Mouse (Mus musculus): ENCODE results near the gene Gm45021. TPM values are rescaled to one million over a fixed set of nuclear protein-coding genes. Genes with fewer than 3 reads are reported as not detected.

The Gm45021 gene
- polyA plus RNA-seq, 1 experiment from 2014 or later, result not detected

GRCm38 (mm10) chr6:48637811-48638500 lies 48.5 kb downstream of the Gm45021 start:
- Histone ChIP-seq H3K9ac (replicated peaks) (no peak overlapping the region), H3K27ac (no peak overlapping the region), H3K9me3 (no peaks in the 10 kb centered on the region), H3K36me3 (no peaks in the 10 kb centered on the region), H3K4me2 (no peak overlapping the region), H3K4me3 (replicated peaks) (no peak overlapping the region), H3K4me1 (replicated peaks) (0 out of 2 replicates have a peak, but pooled peaks cover 3% of the 10 kb centered on the region), H3K27me3 (no peaks in the 10 kb centered on the region)
- ATAC-seq (ENCODE audit: insufficient number of reproducible peaks, insufficient read depth, low FRiP score, low TSS enrichment, low read depth), result no peak
- WGBS, result 64% methylated on average over 6 of the region's 6 CpGs

GRCm38 (mm10) chr6:48638553-48638952 lies 49.1 kb downstream of the Gm45021 start:
- H3K9me3 ChIP-seq, result no peaks in the 10 kb centered on the region
- no peaks in the 10 kb centered on the region for H3K36me3 ChIP-seq
- no peaks in the 10 kb centered on the region for H3K27me3 ChIP-seq
- ATAC-seq (ENCODE audit: insufficient number of reproducible peaks, insufficient read depth, low FRiP score, low TSS enrichment, low read depth), result no peak
- no peak overlapping the region for H3K4me3 ChIP-seq (replicated peaks)
- no peak overlapping the region for H3K27ac ChIP-seq
- 80% methylated on average over 2 of the region's 2 CpGs for WGBS
- H3K9ac ChIP-seq (replicated peaks), result no peak overlapping the region
- no peak overlapping the region for H3K4me2 ChIP-seq
- H3K4me1 ChIP-seq (replicated peaks), result 0 out of 2 replicates have a peak, but pooled peaks cover 3% of the 10 kb centered on the region

GRCm38 (mm10) chr6:48641391-48641790 lies 52.0 kb downstream of the Gm45021 start:
- H3K9me3 ChIP-seq, result no peaks in the 10 kb centered on the region
- H3K9ac ChIP-seq (replicated peaks), result no peak overlapping the region
- H3K4me1 ChIP-seq (replicated peaks), result 0 out of 2 replicates have a peak, but pooled peaks cover 3% of the 10 kb centered on the region
- no peaks in the 10 kb centered on the region for H3K36me3 ChIP-seq
- no peak overlapping the region for H3K4me2 ChIP-seq
- no peak overlapping the region for H3K4me3 ChIP-seq (replicated peaks)
- 62% methylated on average over 6 of the region's 6 CpGs for WGBS
- H3K27me3 ChIP-seq, result no peaks in the 10 kb centered on the region
- no peak for ATAC-seq (ENCODE audit: insufficient number of reproducible peaks, insufficient read depth, low FRiP score, low TSS enrichment, low read depth)
- no peak overlapping the region for H3K27ac ChIP-seq

- Histone ChIP-seq H3K27me3 (no peaks in the 10 kb centered on the region), H3K36me3 (no peaks in the 10 kb centered on the region), H3K9me3 (no peaks in the 10 kb centered on the region), H3K4me1 (replicated peaks) (0 out of 2 replicates have a peak, but pooled peaks cover 3% of the 10 kb centered on the region), H3K9ac (replicated peaks) (no peak overlapping the region), H3K4me3 (replicated peaks) (no peak overlapping the region), H3K27ac (no peak overlapping the region), H3K4me2 (no peak overlapping the region)
- 22% methylated on average over 4 of the region's 4 CpGs for WGBS
- no peak for ATAC-seq (ENCODE audit: insufficient number of reproducible peaks, insufficient read depth, low FRiP score, low TSS enrichment, low read depth)
These were observed 53.4 kb downstream of the Gm45021 start for GRCm38 (mm10) chr6:48642764-48643292.

GRCm38 (mm10) chr6:48645660-48646308 lies 56.4 kb downstream of the Gm45021 start:
- 13% methylated on average over 12 of the region's 12 CpGs for WGBS
- Histone ChIP-seq H3K27ac (no peak overlapping the region), H3K9ac (replicated peaks) (no peak overlapping the region), H3K4me2 (no peak overlapping the region), H3K36me3 (no peaks in the 10 kb centered on the region), H3K27me3 (no peaks in the 10 kb centered on the region), H3K4me1 (replicated peaks) (0 out of 2 replicates have a peak, but pooled peaks cover 2% of the 10 kb centered on the region), H3K9me3 (no peaks in the 10 kb centered on the region), H3K4me3 (replicated peaks) (no peak overlapping the region)
- ATAC-seq (ENCODE audit: insufficient number of reproducible peaks, insufficient read depth, low FRiP score, low TSS enrichment, low read depth), result no peak

GRCm38 (mm10) chr6:48646309-48646690 lies 56.9 kb downstream of the Gm45021 start:
- Histone ChIP-seq H3K9ac (replicated peaks) (no peak overlapping the region), H3K4me1 (replicated peaks) (no peaks in the 10 kb centered on the region), H3K9me3 (no peaks in the 10 kb centered on the region), H3K4me3 (replicated peaks) (no peak overlapping the region), H3K36me3 (no peaks in the 10 kb centered on the region), H3K27me3 (no peaks in the 10 kb centered on the region), H3K27ac (no peak overlapping the region), H3K4me2 (no peak overlapping the region)
- ATAC-seq (ENCODE audit: insufficient number of reproducible peaks, insufficient read depth, low FRiP score, low TSS enrichment, low read depth), result no peak
- 83% methylated on average over 4 of the region's 4 CpGs for WGBS

GRCm38 (mm10) chr6:48646995-48647394 lies 57.6 kb downstream of the Gm45021 start, which contains the start of gene Gimap8:
Gene Gimap8, plus strand, starts transcription at chr6:48647234.
- no peak for ATAC-seq (ENCODE audit: insufficient number of reproducible peaks, insufficient read depth, low FRiP score, low TSS enrichment, low read depth)
- Histone ChIP-seq H3K9ac (replicated peaks) (no peak within 1 kb of the TSS), H3K27me3 (no peaks in the 10 kb centered on the region), H3K4me2 (no peak within 1 kb of the TSS), H3K36me3 (no peaks in the 10 kb centered on the region), H3K27ac (no peak within 1 kb of the TSS), H3K9me3 (no peaks in the 10 kb centered on the region), H3K4me3 (replicated peaks) (no peak within 1 kb of the TSS), H3K4me1 (replicated peaks) (no peaks in the 10 kb centered on the region)
- 49% methylated on average over 3 of the region's 3 CpGs for WGBS

GRCm38 (mm10) chr6:48647611-48648010 lies 58.2 kb downstream of the Gm45021 start:
- no peaks in the 10 kb centered on the region for H3K27me3 ChIP-seq
- H3K4me1 ChIP-seq (replicated peaks), result no peaks in the 10 kb centered on the region
- H3K36me3 ChIP-seq, result no peaks in the 10 kb centered on the region
- WGBS, result 79% methylated on average over 2 of the region's 2 CpGs
- no peak overlapping the region for H3K27ac ChIP-seq
- H3K4me3 ChIP-seq (replicated peaks), result no peak overlapping the region
- H3K4me2 ChIP-seq, result no peak overlapping the region
- H3K9ac ChIP-seq (replicated peaks), result no peak overlapping the region
- no peaks in the 10 kb centered on the region for H3K9me3 ChIP-seq
- ATAC-seq (ENCODE audit: insufficient number of reproducible peaks, insufficient read depth, low FRiP score, low TSS enrichment, low read depth), result no peak

GRCm38 (mm10) chr6:48648779-48649178 lies 59.4 kb downstream of the Gm45021 start:
- Histone ChIP-seq H3K27ac (no peak overlapping the region), H3K36me3 (no peaks in the 10 kb centered on the region), H3K9ac (replicated peaks) (no peak overlapping the region), H3K4me2 (no peak overlapping the region), H3K27me3 (no peaks in the 10 kb centered on the region), H3K9me3 (no peaks in the 10 kb centered on the region), H3K4me3 (replicated peaks) (no peak overlapping the region), H3K4me1 (replicated peaks) (no peaks in the 10 kb centered on the region)
- no peak for ATAC-seq (ENCODE audit: insufficient number of reproducible peaks, insufficient read depth, low FRiP score, low TSS enrichment, low read depth)
- WGBS, result 84% methylated on average over 4 of the region's 4 CpGs

- H3K4me3 ChIP-seq (replicated peaks), result no peak overlapping the region
- no peak for ATAC-seq (ENCODE audit: insufficient number of reproducible peaks, insufficient read depth, low FRiP score, low TSS enrichment, low read depth)
- no peak overlapping the region for H3K27ac ChIP-seq
- H3K4me1 ChIP-seq (replicated peaks), result no peaks in the 10 kb centered on the region
- no peak overlapping the region for H3K4me2 ChIP-seq
- WGBS, result 90% methylated on average over 9 of the region's 9 CpGs
- H3K27me3 ChIP-seq, result no peaks in the 10 kb centered on the region
- H3K36me3 ChIP-seq, result no peaks in the 10 kb centered on the region
- no peaks in the 10 kb centered on the region for H3K9me3 ChIP-seq
- H3K9ac ChIP-seq (replicated peaks), result no peak overlapping the region
These were observed 60.6 kb downstream of the Gm45021 start for GRCm38 (mm10) chr6:48650041-48650440.

GRCm38 (mm10) chr6:48658721-48659120 lies 69.3 kb downstream of the Gm45021 start:
- H3K27ac ChIP-seq, result no peak overlapping the region
- no peaks in the 10 kb centered on the region for H3K36me3 ChIP-seq
- 78% methylated on average over 5 of the region's 5 CpGs for WGBS
- H3K9me3 ChIP-seq, result no peaks in the 10 kb centered on the region
- ATAC-seq (ENCODE audit: insufficient number of reproducible peaks, insufficient read depth, low FRiP score, low TSS enrichment, low read depth), result no peak
- no peak overlapping the region for H3K9ac ChIP-seq (replicated peaks)
- no peaks in the 10 kb centered on the region for H3K27me3 ChIP-seq
- no peaks in the 10 kb centered on the region for H3K4me1 ChIP-seq (replicated peaks)
- no peak overlapping the region for H3K4me3 ChIP-seq (replicated peaks)
- H3K4me2 ChIP-seq, result no peak overlapping the region

Data from limb, embryonic 12.5 days (tissue).